Mouse (Mus musculus) brain, embryonic 14.5 days (tissue): Measurements from ENCODE around the gene Ivd.

Experiments
- CTCF ChIP-seq: fragments of 200-500 bp; IDR thresholded peaks from 2 replicates; pipeline ENCODE4 v1.5.1; 2012; ENCODE audit warnings: inconsistent platforms, mild to moderate bottlenecking, moderate library complexity, borderline replicate concordance; ENCODE audit not compliant: insufficient read depth, insufficient read length; ENCODE audit errors: extremely low read depth
- POLR2A ChIP-seq: fragments of 200-500 bp; IDR thresholded peaks from 2 replicates; pipeline ENCODE4 v1.6.1; 2012; ENCODE audit warnings: mild to moderate bottlenecking, inconsistent platforms, borderline replicate concordance; ENCODE audit not compliant: poor library complexity, insufficient read depth, insufficient read length, severe bottlenecking; ENCODE audit errors: extremely low read depth

- no peak for TF ChIP-seq POLR2A
- no peak for TF ChIP-seq CTCF
Observed at GRCm38 (mm10) chr2:118870601-118871000, 8.8 kb downstream of the Ivd start.
